Mouse (Mus musculus) spleen, adult 2 months (tissue): ENCODE results near the gene Mfap5.

ENCODE experiments used
- CTCF ChIP-seq: fragments of 200-500 bp; IDR thresholded peaks from 2 replicates; pipeline ENCODE4 v1.5.1; 2011; ENCODE audit warnings: mild to moderate bottlenecking, inconsistent platforms; ENCODE audit not compliant: insufficient read depth, insufficient read length, insufficient replicate concordance; ENCODE audit errors: extremely low read depth
- POLR2A ChIP-seq: fragments of 200-500 bp; IDR thresholded peaks from 2 replicates; pipeline ENCODE4 v1.6.1; 2011; ENCODE audit warnings: low read depth, low read length, inconsistent platforms

- TF ChIP-seq POLR2A: no peak
- TF ChIP-seq CTCF: no peak
Observed at GRCm38 (mm10) chr6:122493799-122494472, 11.7 kb upstream of the Mfap5 start.
